Mouse (Mus musculus) MEL (cell line): ENCODE data around the gene Eri3. TPM values are rescaled to one million over a fixed set of nuclear protein-coding genes. Genes with fewer than 3 reads are reported as not detected.
A peak's percentile ranks its signal among the peaks of the same experiment; 100 is the strongest.

Source experiments
- DNase-seq: peaks from one replicate; pipeline ENCODE4 v3.0.0; 2011; ENCODE audit warnings: low read depth, low spot score
- H3K27ac ChIP-seq: 2 replicates; pipeline ENCODE4 v1.5.1; 2012; ENCODE audit warnings: low read depth, mild to moderate bottlenecking, control low read depth, low read length, moderate library complexity; ENCODE audit not compliant: control insufficient read depth
- H3K27me3 ChIP-seq, 2 experiments: fragments of 150-350 bp in 1 of 2; sonication (generic) in 1 of 2; 2 replicates each; pipeline ENCODE4 v1.6.1; 2012; ENCODE audit warnings: low read length in 2 of 2, mild to moderate bottlenecking in 2 of 2, improper control_type of control experiment in 1 of 2, moderate library complexity in 1 of 2; ENCODE audit not compliant: insufficient read depth in 2 of 2, control insufficient read depth in 1 of 2
- H3K36me3 ChIP-seq, 2 experiments: 2 replicates each; pipeline ENCODE4 v1.6.1; 2012 to 2014; ENCODE audit warnings: low read length in 2 of 2, improper control_type of control experiment in 1 of 2, inconsistent platforms in 1 of 2, mild to moderate bottlenecking in 1 of 2; ENCODE audit not compliant: insufficient read depth in 2 of 2, control insufficient read depth in 1 of 2
- H3K4me1 ChIP-seq, 2 experiments: fragments of 150-350 bp in 1 of 2; sonication (generic) in 1 of 2; 2 replicates each; pipeline ENCODE4 v1.6.1; 2012; ENCODE audit warnings: low read length in 2 of 2, improper control_type of control experiment in 1 of 2, mild to moderate bottlenecking in 1 of 2; ENCODE audit not compliant: insufficient read depth in 2 of 2, control insufficient read depth in 1 of 2
- H3K4me3 ChIP-seq, 2 experiments: fragments of 150-350 bp in 1 of 2; sonication (generic) in 1 of 2; 2 replicates each; pipeline ENCODE4 v1.5.1; 2012; ENCODE audit warnings: low read depth in 2 of 2, low read length in 2 of 2, mild to moderate bottlenecking in 2 of 2, moderate library complexity in 2 of 2, control low read depth in 1 of 2, improper control_type of control experiment in 1 of 2; ENCODE audit not compliant: control insufficient read depth in 1 of 2, insufficient read depth in 1 of 2
- H3K79me2 ChIP-seq: 2 replicates; pipeline ENCODE4 v1.6.1; 2012; ENCODE audit warnings: mild to moderate bottlenecking, low read length, moderate library complexity; ENCODE audit not compliant: control insufficient read depth, poor library complexity, insufficient read depth
- H3K9ac ChIP-seq: 2 replicates; pipeline ENCODE4 v1.6.1; 2012; ENCODE audit warnings: low read depth, mild to moderate bottlenecking, control low read depth, low read length, moderate library complexity; ENCODE audit not compliant: control insufficient read depth, poor library complexity, severe bottlenecking
- H3K9me3 ChIP-seq: fragments of 150-350 bp; sonication (generic); replicated peaks from 2 replicates; pipeline ENCODE4 v1.6.1; 2012; ENCODE audit warnings: mild to moderate bottlenecking, low read length, improper control_type of control experiment, moderate library complexity; ENCODE audit not compliant: insufficient read depth
- BHLHE40 ChIP-seq: IDR thresholded peaks from 2 replicates; pipeline ENCODE4 v1.6.1; 2012; ENCODE audit warnings: low read depth, mild to moderate bottlenecking, inconsistent platforms, low read length, improper control_type of control experiment, borderline replicate concordance
- CHD1 ChIP-seq: IDR thresholded peaks from 2 replicates; pipeline ENCODE4 v1.6.1; 2012; ENCODE audit warnings: low read depth, mild to moderate bottlenecking, inconsistent platforms, low read length, improper control_type of control experiment
- CHD2 ChIP-seq: IDR thresholded peaks from 2 replicates; pipeline ENCODE4 v1.6.1; 2011; ENCODE audit warnings: low read length, improper control_type of control experiment
- CTCF ChIP-seq, 3 experiments: IDR thresholded peaks in 2 of 3; conservative IDR thresholded peaks in 1 of 3; 2 replicates each; pipeline ENCODE4 v1.5.1; 2011 to 2012; ENCODE audit warnings: low read length in 3 of 3, low read depth in 2 of 3, mild to moderate bottlenecking in 2 of 3, improper control_type of control experiment in 1 of 3, inconsistent platforms in 1 of 3, mixed read lengths in 1 of 3, moderate library complexity in 1 of 3; ENCODE audit not compliant: control insufficient read depth in 1 of 3, insufficient read depth in 1 of 3, poor library complexity in 1 of 3, severe bottlenecking in 1 of 3
- E2F4 ChIP-seq: IDR thresholded peaks from 2 replicates; pipeline ENCODE4 v1.6.1; 2011; ENCODE audit warnings: low read depth, low read length, improper control_type of control experiment, borderline replicate concordance
- ELF1 ChIP-seq: IDR thresholded peaks from 2 replicates; pipeline ENCODE4 v1.6.1; 2014; ENCODE audit warnings: low read depth, mild to moderate bottlenecking, inconsistent platforms, low read length, improper control_type of control experiment, moderate library complexity
- EP300 ChIP-seq, 2 experiments: IDR thresholded peaks; 2 replicates each; pipeline ENCODE4 v1.6.1; 2011; ENCODE audit warnings: improper control_type of control experiment in 2 of 2, low read length in 2 of 2, low read depth in 1 of 2, mild to moderate bottlenecking in 1 of 2
- ETS1 ChIP-seq: IDR thresholded peaks from 2 replicates; pipeline ENCODE4 v1.6.1; 2012; ENCODE audit warnings: low read depth, mild to moderate bottlenecking, inconsistent platforms, low read length, improper control_type of control experiment, moderate library complexity
- GABPA ChIP-seq: IDR thresholded peaks from 2 replicates; pipeline ENCODE4 v1.6.1; 2012; ENCODE audit warnings: low read depth, mild to moderate bottlenecking, inconsistent platforms, low read length, improper control_type of control experiment, moderate library complexity
- GATA1 ChIP-seq: IDR thresholded peaks from 2 replicates; pipeline ENCODE4 v1.6.1; 2011; ENCODE audit warnings: low read depth, low read length, improper control_type of control experiment
- HCFC1 ChIP-seq: IDR thresholded peaks from 2 replicates; pipeline ENCODE4 v1.6.1; 2012; ENCODE audit warnings: low read depth, mild to moderate bottlenecking, inconsistent platforms, low read length, improper control_type of control experiment, moderate library complexity
- JUND ChIP-seq: IDR thresholded peaks from 2 replicates; pipeline ENCODE4 v1.6.1; 2011; ENCODE audit warnings: low read depth, mild to moderate bottlenecking, improper control_type of control experiment, low read length
- KAT2A ChIP-seq: conservative IDR thresholded peaks from 2 replicates; pipeline ENCODE4 v1.6.1; 2012; ENCODE audit warnings: low read depth, low read length, improper control_type of control experiment, inconsistent platforms
- MAFK ChIP-seq: IDR thresholded peaks from 2 replicates; pipeline ENCODE4 v1.6.1; 2011; ENCODE audit warnings: low read depth, mild to moderate bottlenecking, low read length, improper control_type of control experiment, borderline replicate concordance
- MAX ChIP-seq: IDR thresholded peaks from 2 replicates; pipeline ENCODE4 v1.6.1; 2011; ENCODE audit warnings: low read length, improper control_type of control experiment
- MAZ ChIP-seq: IDR thresholded peaks from 2 replicates; pipeline ENCODE4 v1.6.1; 2012; ENCODE audit warnings: low read depth, mild to moderate bottlenecking, inconsistent platforms, low read length, improper control_type of control experiment
- MEF2A ChIP-seq: IDR thresholded peaks from 2 replicates; pipeline ENCODE4 v1.6.1; 2014; ENCODE audit warnings: low read depth, mild to moderate bottlenecking, inconsistent platforms, low read length, improper control_type of control experiment; ENCODE audit not compliant: poor library complexity, insufficient replicate concordance, severe bottlenecking; ENCODE audit errors: extremely low read depth
- MXI1 ChIP-seq: IDR thresholded peaks from 2 replicates; pipeline ENCODE4 v1.6.1; 2011; ENCODE audit warnings: mild to moderate bottlenecking, low read depth, low read length, improper control_type of control experiment
- MYB ChIP-seq: IDR thresholded peaks from 2 replicates; pipeline ENCODE4 v1.6.1; 2011; ENCODE audit warnings: mild to moderate bottlenecking, low read depth, low read length, improper control_type of control experiment
- MYC ChIP-seq: IDR thresholded peaks from 2 replicates; pipeline ENCODE4 v1.6.1; 2011; ENCODE audit warnings: low read depth, mild to moderate bottlenecking, low read length, improper control_type of control experiment, moderate library complexity
- NELFE ChIP-seq: IDR thresholded peaks from 2 replicates; pipeline ENCODE4 v1.6.1; 2011; ENCODE audit warnings: low read depth, low read length, improper control_type of control experiment
- POLR2A ChIP-seq, 2 experiments: IDR thresholded peaks; 2 replicates each; pipeline ENCODE4 v1.6.1; 2011 to 2012; ENCODE audit warnings: low read length in 2 of 2, mild to moderate bottlenecking in 2 of 2, control low read depth in 1 of 2, improper control_type of control experiment in 1 of 2, low read depth in 1 of 2, moderate library complexity in 1 of 2; ENCODE audit not compliant: control insufficient read depth in 1 of 2, insufficient read depth in 1 of 2, poor library complexity in 1 of 2
- POLR2AphosphoS2 ChIP-seq: IDR thresholded peaks from 2 replicates; pipeline ENCODE4 v1.6.1; 2011; ENCODE audit warnings: low read length, improper control_type of control experiment
- POLR2AphosphoS5 ChIP-seq: IDR thresholded peaks from 2 replicates; pipeline ENCODE4 v1.6.1; 2012; ENCODE audit warnings: low read depth, borderline replicate concordance, mild to moderate bottlenecking, inconsistent platforms, low read length, moderate library complexity, mixed read lengths
- RAD21 ChIP-seq: IDR thresholded peaks from 2 replicates; pipeline ENCODE4 v1.6.1; 2011; ENCODE audit warnings: mild to moderate bottlenecking, low read depth, low read length, improper control_type of control experiment
- RCOR1 ChIP-seq: IDR thresholded peaks from 2 replicates; pipeline ENCODE4 v1.6.1; 2012; ENCODE audit warnings: low read depth, mild to moderate bottlenecking, inconsistent platforms, low read length, improper control_type of control experiment
- SIN3A ChIP-seq: IDR thresholded peaks from 2 replicates; pipeline ENCODE4 v1.6.1; 2012; ENCODE audit warnings: low read length, improper control_type of control experiment, inconsistent platforms
- TAL1 ChIP-seq: IDR thresholded peaks from 2 replicates; pipeline ENCODE4 v1.6.1; 2012; ENCODE audit warnings: mild to moderate bottlenecking, inconsistent platforms, low read length, moderate library complexity, mixed read lengths
- TBP ChIP-seq: IDR thresholded peaks from 2 replicates; pipeline ENCODE4 v1.8.0; 2011; ENCODE audit warnings: low read depth, low read length, improper control_type of control experiment
- TCF12 ChIP-seq: IDR thresholded peaks from 2 replicates; pipeline ENCODE4 v1.6.1; 2014; ENCODE audit warnings: low read depth, mild to moderate bottlenecking, inconsistent platforms, low read length, improper control_type of control experiment, moderate library complexity
- UBTF ChIP-seq: IDR thresholded peaks from 2 replicates; pipeline ENCODE4 v1.6.1; 2012; ENCODE audit warnings: low read depth, mild to moderate bottlenecking, inconsistent platforms, low read length, improper control_type of control experiment, moderate library complexity, borderline replicate concordance; ENCODE audit not compliant: insufficient read depth
- USF1 ChIP-seq: IDR thresholded peaks from 2 replicates; pipeline ENCODE4 v1.6.1; 2014; ENCODE audit warnings: low read depth, mild to moderate bottlenecking, inconsistent platforms, low read length, improper control_type of control experiment, moderate library complexity
- USF2 ChIP-seq, 2 experiments: IDR thresholded peaks; 2 replicates each; pipeline ENCODE4 v1.6.1; 2011 to 2012; ENCODE audit warnings: improper control_type of control experiment in 2 of 2, low read length in 2 of 2, borderline replicate concordance in 1 of 2, inconsistent platforms in 1 of 2, low read depth in 1 of 2, mild to moderate bottlenecking in 1 of 2; ENCODE audit not compliant: insufficient read depth in 1 of 2
- ZC3H11A ChIP-seq: IDR thresholded peaks from 2 replicates; pipeline ENCODE4 v1.6.1; 2012; ENCODE audit warnings: low read depth, mild to moderate bottlenecking, inconsistent platforms, low read length, improper control_type of control experiment
- ZKSCAN1 ChIP-seq: IDR thresholded peaks from 2 replicates; pipeline ENCODE4 v1.6.1; 2012; ENCODE audit warnings: low read depth, mild to moderate bottlenecking, inconsistent platforms, low read length, improper control_type of control experiment, moderate library complexity
- ZMIZ1 ChIP-seq: IDR thresholded peaks from 2 replicates; pipeline ENCODE4 v1.6.1; 2012; ENCODE audit warnings: low read depth, mild to moderate bottlenecking, inconsistent platforms, low read length, improper control_type of control experiment, moderate library complexity
- ZNF384 ChIP-seq: IDR thresholded peaks from 2 replicates; pipeline ENCODE4 v1.6.1; 2012; ENCODE audit warnings: low read depth, mild to moderate bottlenecking, inconsistent platforms, low read length, improper control_type of control experiment
- polyA plus RNA-seq, 2 experiments: library from polyadenylated mRNA; stranded (reverse) in 1 of 2; unstranded in 1 of 2; fragments of >175 nt in 1 of 2; fragments of >200 nt in 1 of 2; gene quantifications; 2 replicates each; pipeline versions ENCODE4 v1.2.1 to v1.2.4; 2012; ENCODE audit warnings: low replicate concordance in 2 of 2, low read depth in 1 of 2; ENCODE audit not compliant: insufficient read length in 2 of 2, insufficient read depth in 1 of 2, missing spikeins in 1 of 2
- total RNA-seq: library from RNA; depleted of rRNA; stranded (reverse); fragments of 300-350 nt; gene quantifications from 2 replicates; pipeline ENCODE4 v1.2.3, GENCODE M21; 2012

Eri3 gene
- total and polyA plus RNA-seq, 3 experiments, result 36.7 to 63.9 TPM; not detected in 1

- Histone ChIP-seq H3K27ac (peak overlapping the region; percentile 98), H3K9ac (peak overlapping the region; percentile 47)
- TF ChIP-seq BHLHE40, result peak; percentile 56; the same call in 1 of the 2 replicates
- TF ChIP-seq ZC3H11A, result no peak
- TF ChIP-seq MXI1, result peak; percentile 43; the same call in 1 of the 2 replicates
- peak; percentile 54; the same call in 1 of the 2 replicates for TF ChIP-seq MAFK
- no peak for TF ChIP-seq E2F4
- no peak for TF ChIP-seq TBP
- TF ChIP-seq SIN3A, result peak; percentile 86
- peak; percentile 84; the same call in 1 of the 2 replicates for TF ChIP-seq MYB
- TF ChIP-seq ZNF384, result peak; percentile 37; the same call in 1 of the 2 replicates
- 0 out of 2 replicates have a peak, but pooled peaks have one; percentile 19 for TF ChIP-seq ELF1
- TF ChIP-seq ZKSCAN1, result no peak
- no peak for TF ChIP-seq GABPA
- peak; percentile 68 for TF ChIP-seq CHD2
- no peak for TF ChIP-seq ZMIZ1
- no peak for TF ChIP-seq POLR2A (IDR thresholded peaks at IDR 0.05; ENCODE audit: control insufficient read depth in 1 of 2, insufficient read depth in 1 of 2, low read depth in 1 of 2, low read length in 2 of 2, poor library complexity in 1 of 2)
- TF ChIP-seq POLR2AphosphoS5, result no peak
- TF ChIP-seq MEF2A, result no peak
- TF ChIP-seq KAT2A, result peak; percentile 30; the same call in 1 of the 2 replicates
- TF ChIP-seq USF1, result 0 out of 2 replicates have a peak, but pooled peaks have one; percentile 20
- no peak for TF ChIP-seq RAD21
- peak; percentile 91 for TF ChIP-seq TCF12
- TF ChIP-seq USF2 (IDR thresholded peaks at IDR 0.05; ENCODE audit: borderline replicate concordance in 1 of 2, insufficient read depth in 1 of 2, low read depth in 1 of 2, low read length in 2 of 2), result no peak
- peak; percentile 70; the same call in 1 of the 2 replicates for TF ChIP-seq MYC
- TF ChIP-seq JUND, result peak; percentile 54; the same call in 1 of the 2 replicates
- TF ChIP-seq RCOR1, result peak; percentile 70
- peak; percentile 94 to 95 for TF ChIP-seq EP300 (IDR thresholded peaks at IDR 0.05; ENCODE audit: low read depth in 1 of 2, low read length in 2 of 2)
- TF ChIP-seq GATA1, result peak; percentile 95
- TF ChIP-seq POLR2AphosphoS2, result no peak
- TF ChIP-seq HCFC1, result 0 out of 2 replicates have a peak, but pooled peaks have one; percentile 21
- TF ChIP-seq CTCF (IDR thresholded peaks at IDR 0.05 in 2 of 3, conservative IDR thresholded peaks at IDR 0.05 in 1 of 3; ENCODE audit: control insufficient read depth in 1 of 3, insufficient read depth in 1 of 3, low read depth in 2 of 3, low read length in 3 of 3, poor library complexity in 1 of 3, severe bottlenecking in 1 of 3), result no peak
- TF ChIP-seq MAZ, result peak; percentile 55; the same call in 1 of the 2 replicates
- TF ChIP-seq UBTF, result no peak
- TF ChIP-seq ETS1, result peak; percentile 84
- TF ChIP-seq NELFE, result peak; percentile 40
- no peak for TF ChIP-seq CHD1
- TF ChIP-seq MAX, result peak; percentile 84
- peak; percentile 89 for TF ChIP-seq TAL1
These were observed 61.2 kb downstream of the Eri3 start for GRCm38 (mm10) chr4:117611385-117611784.

More at GRCm38 (mm10) chr4:117611385-117611784, 61.2 kb downstream of the Eri3 start:
- Histone ChIP-seq H3K27me3 (no peaks in the 10 kb centered on the region), H3K4me1 (peaks cover 42 to 50% of the 10 kb centered on the region in 2 experiments), H3K36me3 (peaks cover 0 to 53% of the 10 kb centered on the region in 2 experiments; a peak in 3 of 4 replicates), H3K4me3 (no peak overlapping the region), H3K9me3 (no peaks in the 10 kb centered on the region), H3K79me2 (no peaks in the 10 kb centered on the region)
- peak; percentile 88 for DNase-seq
